Mouse (Mus musculus): Measurements from ENCODE around the gene Olfr457. TPM values are rescaled to one million over a fixed set of nuclear protein-coding genes. Genes with fewer than 3 reads are reported as not detected.

Gene Olfr457
- polyA plus RNA-seq, 1 experiment from 2014 or later: not detected

- Histone ChIP-seq H3K27ac (no peak within 1 kb of the TSS), H3K36me3 (replicated peaks) (no peaks in the 10 kb centered on the region), H3K27me3 (ENCODE audit: poor library complexity, severe bottlenecking) (no peaks in the 10 kb centered on the region), H3K9me3 (no peaks in the 10 kb centered on the region), H3K4me1 (no peaks in the 10 kb centered on the region), H3K4me3 (no peak within 1 kb of the TSS)
- DNase-seq (ENCODE audit: extremely low spot score, low spot score): no peak
- 92% methylated on average over 6 of the region's 6 CpGs for WGBS
Observed at GRCm38 (mm10) chr6:42434446-42434845, 41.7 kb downstream of the Olfr457 start, which contains the start of gene Tas2r126. Gene Tas2r126 (plus strand): TSS chr6:42434535.

GRCm38 (mm10) chr6:42433554-42433953 is 42.6 kb downstream of the Olfr457 start:
- 66% methylated on average over 2 of the region's 2 CpGs for whole genome bisulfite sequencing
- no peaks in the 10 kb centered on the region for H3K9me3 ChIP-seq
- H3K4me1 ChIP-seq: no peaks in the 10 kb centered on the region
- no peaks in the 10 kb centered on the region for H3K27me3 ChIP-seq (ENCODE audit: poor library complexity, severe bottlenecking)
- DNase-seq (ENCODE audit: extremely low spot score, low spot score): no peak
- H3K36me3 ChIP-seq (replicated peaks): no peaks in the 10 kb centered on the region
- H3K27ac ChIP-seq: no peak overlapping the region
- H3K4me3 ChIP-seq: no peak overlapping the region

GRCm38 (mm10) chr6:42426337-42426736 is 49.8 kb downstream of the Olfr457 start:
- WGBS: 90% methylated on average over 4 of the region's 4 CpGs
- Histone ChIP-seq H3K9me3 (no peaks in the 10 kb centered on the region), H3K36me3 (replicated peaks) (no peaks in the 10 kb centered on the region), H3K27ac (no peak overlapping the region), H3K4me1 (no peaks in the 10 kb centered on the region), H3K4me3 (no peak overlapping the region), H3K27me3 (ENCODE audit: poor library complexity, severe bottlenecking) (no peaks in the 10 kb centered on the region)
- no peak for DNase-seq (ENCODE audit: extremely low spot score, low spot score)

GRCm38 (mm10) chr6:42424472-42424871 is 51.7 kb downstream of the Olfr457 start:
- no peaks in the 10 kb centered on the region for H3K27me3 ChIP-seq (ENCODE audit: poor library complexity, severe bottlenecking)
- no peaks in the 10 kb centered on the region for H3K36me3 ChIP-seq (replicated peaks)
- DNase-seq (ENCODE audit: extremely low spot score, low spot score): no peak
- no peaks in the 10 kb centered on the region for H3K9me3 ChIP-seq
- H3K4me1 ChIP-seq: no peaks in the 10 kb centered on the region
- 93% methylated on average over 3 of the region's 3 CpGs for WGBS
- H3K4me3 ChIP-seq: no peak overlapping the region
- no peak overlapping the region for H3K27ac ChIP-seq

- H3K4me1 ChIP-seq: no peaks in the 10 kb centered on the region
- H3K9me3 ChIP-seq: no peaks in the 10 kb centered on the region
- H3K27ac ChIP-seq: no peak overlapping the region
- H3K4me3 ChIP-seq: no peak overlapping the region
- WGBS: 77% methylated on average over 2 of the region's 2 CpGs
- H3K27me3 ChIP-seq (ENCODE audit: poor library complexity, severe bottlenecking): no peaks in the 10 kb centered on the region
- DNase-seq (ENCODE audit: extremely low spot score, low spot score): no peak
- H3K36me3 ChIP-seq (replicated peaks): no peaks in the 10 kb centered on the region
Observed at GRCm38 (mm10) chr6:42421439-42421838, 54.7 kb downstream of the Olfr457 start.

- Histone ChIP-seq H3K27ac (no peak overlapping the region), H3K9me3 (no peaks in the 10 kb centered on the region), H3K4me1 (no peaks in the 10 kb centered on the region), H3K27me3 (ENCODE audit: poor library complexity, severe bottlenecking) (no peaks in the 10 kb centered on the region), H3K36me3 (replicated peaks) (no peaks in the 10 kb centered on the region), H3K4me3 (no peak overlapping the region)
- WGBS: 93% methylated on average over 2 of the region's 2 CpGs
- DNase-seq (ENCODE audit: extremely low spot score, low spot score): no peak
Observed at GRCm38 (mm10) chr6:42419443-42419842, 56.7 kb downstream of the Olfr457 start.

Other genes with a start within 250 kb of the Olfr457 start
- 18.3 and 18.5 TPM in 2 replicates for gene Gstk1, start 230.4 kb downstream of the Olfr457 start, polyA plus RNA-seq (2016; fragmentation: Nextera tagmentation; extraction: Ambion mirVana)
- 0.36 and 0.41 TPM in 2 replicates for gene Tmem139, start 214.4 kb downstream of the Olfr457 start, polyA plus RNA-seq (2016; fragmentation: Nextera tagmentation; extraction: Ambion mirVana)
- 80.3 and 83.9 TPM in 2 replicates for gene Casp2, start 211.3 kb downstream of the Olfr457 start, polyA plus RNA-seq (2016; fragmentation: Nextera tagmentation; extraction: Ambion mirVana)
- gene Clcn1, start 189.7 kb downstream of the Olfr457 start, polyA plus RNA-seq (2016; fragmentation: Nextera tagmentation; extraction: Ambion mirVana): 1.2 and 1.5 TPM in 2 replicates
- gene Fam131b, start 151.7 kb downstream of the Olfr457 start, polyA plus RNA-seq (2016; fragmentation: Nextera tagmentation; extraction: Ambion mirVana): 1.5 and 1.6 TPM in 2 replicates
- gene Zyx, start 126.7 kb downstream of the Olfr457 start, polyA plus RNA-seq (2016; fragmentation: Nextera tagmentation; extraction: Ambion mirVana): 79.3 and 80.8 TPM in 2 replicates
- 1.8 and 2.0 TPM in 2 replicates for gene Epha1, start 103.1 kb downstream of the Olfr457 start, polyA plus RNA-seq (2016; fragmentation: Nextera tagmentation; extraction: Ambion mirVana)
- gene Tas2r143, start 76.1 kb downstream of the Olfr457 start, polyA plus RNA-seq (2016; fragmentation: Nextera tagmentation; extraction: Ambion mirVana): not detected in 2 replicates
- not detected in 2 replicates for gene Tas2r135, start 70.9 kb downstream of the Olfr457 start, polyA plus RNA-seq (2016; fragmentation: Nextera tagmentation; extraction: Ambion mirVana)
- gene Tas2r126, start 41.8 kb downstream of the Olfr457 start, polyA plus RNA-seq (2016; fragmentation: Nextera tagmentation; extraction: Ambion mirVana): not detected in 2 replicates
- gene Olfr458, start 11.1 kb downstream of the Olfr457 start, polyA plus RNA-seq (2016; fragmentation: Nextera tagmentation; extraction: Ambion mirVana): not detected in 2 replicates
- gene Olfr456, start 10.9 kb upstream of the Olfr457 start, polyA plus RNA-seq (2016; fragmentation: Nextera tagmentation; extraction: Ambion mirVana): not detected in 2 replicates
- gene Olfr455, start 71.3 kb upstream of the Olfr457 start, polyA plus RNA-seq (2016; fragmentation: Nextera tagmentation; extraction: Ambion mirVana): not detected in 2 replicates
- gene Tcaf3, start 121.4 kb upstream of the Olfr457 start, polyA plus RNA-seq (2016; fragmentation: Nextera tagmentation; extraction: Ambion mirVana): not detected in 2 replicates
- gene Tcaf2, start 168.9 kb upstream of the Olfr457 start, polyA plus RNA-seq (2016; fragmentation: Nextera tagmentation; extraction: Ambion mirVana): 4.4 and 5.0 TPM in 2 replicates
- 97.3 and 99.4 TPM in 2 replicates for gene Tcaf1, start 233.8 kb upstream of the Olfr457 start, polyA plus RNA-seq (2016; fragmentation: Nextera tagmentation; extraction: Ambion mirVana)

All from forebrain, embryonic 10.5 days (tissue).